Mouse (Mus musculus) cerebellum, adult 18-20 months (tissue): ENCODE data around the gene Fdps.
A peak's percentile ranks its signal among the peaks of the same experiment; 100 is the strongest.
"Not testable (repeated sequence)": the region's sequence is repeated elsewhere in the genome, so short reads cannot be mapped to it uniquely, and the experiment has no call there.

Source experiments
- DNase-seq, 2 experiments: peaks; one replicate each; pipeline ENCODE4 v3.0.0; 2021

The Fdps gene

GRCm38 (mm10) chr3:89101459-89101811 is 324 bp downstream of the Fdps start:
- DNase-seq: no peak

GRCm38 (mm10) chr3:89100811-89101210 is 948 bp downstream of the Fdps start, which contains the start of gene Gm43738:
Gm43738 (minus strand) TSS chr3:89101099.
- DNase-seq: peak; percentile 29 to 54

GRCm38 (mm10) chr3:89094021-89094420 is 7.7 kb downstream of the Fdps start:
- no peak for DNase-seq

- peak; percentile 96 to 97 for DNase-seq
Measured at GRCm38 (mm10) chr3:89093175-89093574, 8.6 kb downstream of the Fdps start, which contains the start of gene Rusc1. Rusc1 (minus strand) TSS chr3:89093311.

GRCm38 (mm10) chr3:89092509-89093090 is 9.2 kb downstream of the Fdps start:
- DNase-seq: peak in 1 of 2 experiments; percentile 32

- DNase-seq: peak; percentile 40 to 45
Measured at GRCm38 (mm10) chr3:89091811-89092508, 9.8 kb downstream of the Fdps start.

GRCm38 (mm10) chr3:89090694-89091655 is 10.8 kb downstream of the Fdps start:
- peak; percentile 85 to 91 for DNase-seq

GRCm38 (mm10) chr3:89089882-89090591 is 11.7 kb downstream of the Fdps start:
- peak; percentile 85 to 93 for DNase-seq

GRCm38 (mm10) chr3:89088974-89089373 is 12.8 kb downstream of the Fdps start:
- peak; percentile 8 to 22 for DNase-seq

- DNase-seq: peak; percentile 77 to 81
Measured at GRCm38 (mm10) chr3:89087338-89088110, 14.2 kb downstream of the Fdps start.

- DNase-seq: no peak
Measured at GRCm38 (mm10) chr3:89084654-89085190, 17.0 kb downstream of the Fdps start.

- DNase-seq: no peak
Measured at GRCm38 (mm10) chr3:89084133-89084532, 17.6 kb downstream of the Fdps start.

GRCm38 (mm10) chr3:89082287-89082686 is 19.5 kb downstream of the Fdps start:
- not testable (repeated sequence) for DNase-seq

- DNase-seq: no peak
Measured at GRCm38 (mm10) chr3:89077383-89077782, 24.4 kb downstream of the Fdps start.

- no peak for DNase-seq
Measured at GRCm38 (mm10) chr3:89067265-89067664, 34.5 kb downstream of the Fdps start.

- no peak for DNase-seq
Measured at GRCm38 (mm10) chr3:89061696-89062095, 40.1 kb downstream of the Fdps start.

GRCm38 (mm10) chr3:89058783-89059182 is 43.0 kb downstream of the Fdps start:
- DNase-seq: peak; percentile 43 to 53

GRCm38 (mm10) chr3:89058361-89058760 is 43.4 kb downstream of the Fdps start:
- DNase-seq: no peak
